Mouse (Mus musculus): Measurements from ENCODE around the gene Wwc2. TPM values are rescaled to one million over a fixed set of nuclear protein-coding genes. Genes with fewer than 3 reads are reported as not detected.

Wwc2 gene
- polyA plus RNA-seq, 1 experiment from 2014 or later = 11.9 TPM

DNA sequence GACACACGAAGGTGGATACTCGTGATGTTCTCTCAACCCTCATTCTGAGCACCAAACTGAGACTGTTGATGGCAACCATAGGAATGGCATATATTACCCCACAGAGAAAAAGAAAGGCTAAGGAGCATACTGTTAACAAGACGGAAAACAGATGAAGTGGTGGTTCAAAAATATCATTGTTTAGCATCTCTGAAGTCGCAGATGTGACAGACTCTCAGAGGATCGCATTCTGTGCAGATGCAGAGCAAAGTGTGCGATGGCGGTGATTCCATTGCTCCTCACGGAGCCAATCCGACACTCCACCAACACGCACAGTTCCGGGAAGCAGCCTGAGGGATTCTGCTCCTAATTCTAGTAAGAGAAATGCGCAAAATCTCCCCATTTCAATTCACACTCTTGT is 131.5 kb downstream of the Wwc2 start:
- H3K27ac ChIP-seq = no peak overlapping the region
- H3K4me1 ChIP-seq = no peaks in the 10 kb centered on the region
- no peak for ATAC-seq (ENCODE audit: insufficient number of reproducible peaks, low FRiP score, low TSS enrichment, low read depth)
- H3K9ac ChIP-seq = no peak overlapping the region
- no peak overlapping the region for H3K4me3 ChIP-seq
- H3K4me2 ChIP-seq = no peak overlapping the region
- no peaks in the 10 kb centered on the region for H3K27me3 ChIP-seq
- WGBS = 92% methylated on average over 12 of the region's 12 CpGs
- H3K36me3 ChIP-seq = peaks cover 77% of the 10 kb centered on the region
- no peaks in the 10 kb centered on the region for H3K9me3 ChIP-seq

DNA sequence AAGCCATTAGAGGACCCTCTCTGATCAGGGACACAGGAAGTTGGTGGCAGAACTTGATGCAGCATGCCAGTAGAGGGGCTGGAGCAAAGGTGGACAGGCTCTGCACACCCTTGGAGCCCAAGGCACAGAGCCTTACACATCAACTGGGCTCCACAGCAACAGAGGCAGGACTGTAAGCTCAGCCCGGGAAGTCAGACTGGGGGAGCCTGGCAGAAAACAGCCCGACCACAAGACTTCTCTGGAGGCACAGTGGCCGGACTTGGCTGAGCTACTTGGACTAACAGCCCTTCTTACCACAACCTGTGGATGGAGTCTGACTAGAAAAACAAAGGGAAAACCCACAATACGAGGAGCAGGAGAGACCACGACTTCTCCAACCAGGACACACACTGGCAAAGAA is 137.4 kb downstream of the Wwc2 start:
- Histone ChIP-seq H3K36me3 (peaks cover 44% of the 10 kb centered on the region), H3K27me3 (no peaks in the 10 kb centered on the region), H3K9me3 (no peaks in the 10 kb centered on the region), H3K4me2 (no peak overlapping the region), H3K4me3 (no peak overlapping the region), H3K9ac (no peak overlapping the region), H3K27ac (peak overlapping the region; percentile 85), H3K4me1 (peaks cover 24% of the 10 kb centered on the region)
- 70% methylated on average over 5 of the region's 5 CpGs for WGBS
- ATAC-seq (ENCODE audit: insufficient number of reproducible peaks, low FRiP score, low TSS enrichment, low read depth) = peak; percentile 65; the same call in 1 of the 2 replicates

DNA sequence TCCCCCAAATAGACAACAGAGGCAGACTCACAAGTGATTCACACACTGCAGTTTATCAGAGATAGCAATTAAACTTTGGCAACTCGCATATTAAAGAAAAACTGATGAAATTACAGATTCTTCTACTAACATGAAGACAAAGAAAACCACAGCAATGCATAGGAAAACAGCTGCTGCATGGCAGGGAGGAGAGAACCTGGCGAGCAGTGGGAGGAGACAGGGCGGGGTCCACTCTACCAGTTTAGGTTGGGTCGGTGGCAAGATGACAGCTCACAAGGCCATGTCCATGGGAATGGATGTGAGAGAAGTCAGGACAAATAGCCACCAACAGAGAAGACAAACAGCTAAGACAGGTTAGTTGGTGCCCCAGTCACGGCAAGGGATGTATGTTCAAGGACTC is 138.0 kb downstream of the Wwc2 start:
- Histone ChIP-seq H3K4me2 (peak overlapping the region; percentile 39; the same call in 1 of the 2 replicates), H3K27ac (peak overlapping the region; percentile 85), H3K9me3 (no peaks in the 10 kb centered on the region), H3K9ac (no peak overlapping the region), H3K4me3 (no peak overlapping the region), H3K4me1 (peaks cover 24% of the 10 kb centered on the region), H3K27me3 (no peaks in the 10 kb centered on the region), H3K36me3 (peaks cover 44% of the 10 kb centered on the region)
- WGBS = 77% methylated on average over 5 of the region's 5 CpGs
- no peak for ATAC-seq (ENCODE audit: insufficient number of reproducible peaks, low FRiP score, low TSS enrichment, low read depth)

DNA sequence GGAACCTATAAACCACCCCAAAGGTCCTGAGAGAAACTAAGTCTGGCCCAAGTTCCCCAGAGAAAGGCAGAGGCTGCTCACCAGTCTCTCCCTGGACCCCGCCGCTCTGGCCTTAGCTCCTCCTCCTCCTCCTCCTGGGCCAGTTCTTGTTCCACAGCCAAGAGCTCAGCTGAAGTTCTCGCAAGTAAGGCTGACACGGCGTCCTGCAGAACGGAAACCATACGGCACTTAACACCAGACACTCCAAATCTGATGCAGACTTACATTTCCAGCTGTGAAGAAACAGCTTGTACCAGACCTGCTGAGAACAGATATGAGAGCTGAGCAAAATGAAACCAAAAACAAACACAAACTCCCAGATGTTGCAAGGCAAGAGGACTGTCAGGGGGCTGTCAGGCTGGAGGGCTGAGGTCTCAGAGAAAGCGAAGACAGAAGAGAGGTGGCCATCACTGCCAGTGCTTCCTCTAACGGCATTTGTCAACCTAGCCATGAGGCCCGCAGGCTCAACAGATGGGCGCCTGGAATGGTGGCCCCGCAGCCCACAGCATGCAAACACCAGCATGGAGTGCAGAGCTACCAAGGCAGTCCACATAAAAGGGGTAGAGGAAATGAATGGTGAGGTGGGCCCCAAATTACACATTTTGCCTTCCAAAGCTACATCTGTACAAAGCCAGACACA is 138.8 kb downstream of the Wwc2 start:
- no peaks in the 10 kb centered on the region for H3K27me3 ChIP-seq
- no peaks in the 10 kb centered on the region for H3K9me3 ChIP-seq
- peaks cover 24% of the 10 kb centered on the region for H3K4me1 ChIP-seq
- peak overlapping the region; percentile 25 for H3K4me3 ChIP-seq
- H3K4me2 ChIP-seq = peak overlapping the region; percentile 39
- WGBS = 21% methylated on average over 12 of the region's 12 CpGs
- no peak overlapping the region for H3K9ac ChIP-seq
- peaks cover 48% of the 10 kb centered on the region for H3K36me3 ChIP-seq
- peak; percentile 41 for ATAC-seq (ENCODE audit: insufficient number of reproducible peaks, low FRiP score, low TSS enrichment, low read depth)
- H3K27ac ChIP-seq = peak overlapping the region; percentile 85

DNA sequence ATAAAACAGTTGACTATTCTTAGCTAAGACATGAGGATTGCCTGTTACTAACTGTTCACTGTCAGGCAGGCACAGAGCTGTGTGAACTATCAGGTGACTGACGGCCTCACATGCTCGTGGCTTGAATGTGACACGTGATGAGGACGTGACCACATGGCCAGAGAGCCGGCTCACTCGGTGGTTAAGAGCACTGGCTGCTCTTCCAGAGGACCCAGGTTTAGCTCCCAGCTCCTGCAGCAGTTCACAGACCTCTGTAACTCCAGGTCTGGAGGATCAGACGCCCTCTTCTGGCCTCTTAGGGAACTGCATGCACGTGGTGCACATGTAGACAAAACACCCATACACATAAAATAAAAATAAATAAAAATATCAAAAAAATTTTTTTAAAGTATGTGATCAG is 140.9 kb downstream of the Wwc2 start:
- H3K9ac ChIP-seq = no peak overlapping the region
- no peak overlapping the region for H3K4me2 ChIP-seq
- peaks cover 24% of the 10 kb centered on the region for H3K4me1 ChIP-seq
- H3K4me3 ChIP-seq = no peak overlapping the region
- H3K27ac ChIP-seq = no peak overlapping the region
- no peaks in the 10 kb centered on the region for H3K9me3 ChIP-seq
- H3K36me3 ChIP-seq = peaks cover 51% of the 10 kb centered on the region
- no peaks in the 10 kb centered on the region for H3K27me3 ChIP-seq
- ATAC-seq (ENCODE audit: insufficient number of reproducible peaks, low FRiP score, low TSS enrichment, low read depth) = no peak
- WGBS = 75% methylated on average over 8 of the region's 8 CpGs

DNA sequence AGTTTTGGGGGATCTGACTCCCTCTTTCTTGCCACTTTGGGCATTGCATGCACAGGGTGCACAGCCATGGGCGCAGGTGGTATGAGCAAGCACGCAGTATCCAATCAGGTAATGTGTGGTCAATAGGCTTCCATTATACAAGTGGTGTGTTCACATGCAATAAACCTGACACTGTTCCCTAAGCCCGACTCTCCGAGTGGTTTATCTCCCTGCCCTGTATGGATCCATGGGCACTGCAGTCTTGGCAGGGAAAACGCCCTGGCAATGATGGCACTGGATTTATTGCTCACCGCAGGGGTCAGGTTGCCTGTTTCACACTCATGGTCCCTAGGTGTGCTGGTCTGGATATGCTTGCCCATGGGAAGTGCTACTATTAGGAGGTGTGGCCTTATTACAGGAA is 142.8 kb downstream of the Wwc2 start:
- no peak for ATAC-seq (ENCODE audit: insufficient number of reproducible peaks, low FRiP score, low TSS enrichment, low read depth)
- no peak overlapping the region for H3K4me2 ChIP-seq
- no peaks in the 10 kb centered on the region for H3K27me3 ChIP-seq
- H3K9ac ChIP-seq = no peak overlapping the region
- H3K4me3 ChIP-seq = no peak overlapping the region
- peaks cover 16% of the 10 kb centered on the region for H3K4me1 ChIP-seq
- H3K9me3 ChIP-seq = no peaks in the 10 kb centered on the region
- WGBS = 92% methylated on average over 6 of the region's 6 CpGs
- no peak overlapping the region for H3K27ac ChIP-seq
- peaks cover 60% of the 10 kb centered on the region for H3K36me3 ChIP-seq

DNA sequence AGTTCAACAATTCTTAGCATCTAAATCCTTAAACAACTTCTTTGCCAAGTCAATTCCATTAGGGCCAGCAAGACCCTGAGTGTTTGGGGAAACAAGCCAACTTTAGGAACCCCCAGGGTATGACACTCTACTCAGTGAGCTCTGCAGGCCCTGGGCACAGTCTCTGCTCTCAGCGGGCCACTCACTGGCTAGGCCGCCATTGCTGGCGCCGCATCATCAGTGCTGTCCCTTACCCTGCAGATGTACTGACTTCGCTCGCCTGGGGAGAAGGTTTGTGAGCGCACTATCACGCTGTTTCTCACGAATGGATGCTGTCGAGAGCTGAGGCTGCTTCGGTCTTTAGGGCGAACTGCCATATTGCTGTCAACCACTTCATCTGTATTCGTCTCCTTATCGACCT is 143.6 kb downstream of the Wwc2 start:
- H3K9me3 ChIP-seq = no peaks in the 10 kb centered on the region
- peaks cover 68% of the 10 kb centered on the region for H3K36me3 ChIP-seq
- WGBS = 94% methylated on average over 14 of the region's 14 CpGs
- H3K9ac ChIP-seq = no peak overlapping the region
- no peak for ATAC-seq (ENCODE audit: insufficient number of reproducible peaks, low FRiP score, low TSS enrichment, low read depth)
- no peak overlapping the region for H3K4me3 ChIP-seq
- H3K4me2 ChIP-seq = no peak overlapping the region
- no peak overlapping the region for H3K27ac ChIP-seq
- no peaks in the 10 kb centered on the region for H3K27me3 ChIP-seq
- peaks cover 8% of the 10 kb centered on the region for H3K4me1 ChIP-seq

DNA sequence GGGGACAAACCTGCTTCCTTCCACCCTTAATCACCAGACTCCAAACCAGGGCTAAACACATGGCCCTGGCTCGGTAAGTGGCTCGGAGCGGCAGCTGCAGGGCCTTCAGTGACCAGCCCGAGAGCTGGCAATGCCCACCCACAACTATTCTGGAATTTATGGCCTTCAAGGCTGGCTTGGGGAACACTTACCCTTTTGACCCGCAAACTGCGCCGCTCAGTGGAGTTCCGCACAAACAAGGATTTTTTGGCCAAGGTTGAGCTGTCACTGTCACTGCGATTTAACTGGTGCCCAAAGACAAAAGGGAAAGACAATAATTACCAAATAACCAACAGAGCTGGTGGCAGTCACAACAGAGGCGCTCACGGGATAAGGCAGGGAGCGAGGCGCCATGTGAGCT is 144.8 kb downstream of the Wwc2 start:
- Histone ChIP-seq H3K4me2 (no peak overlapping the region), H3K9me3 (no peaks in the 10 kb centered on the region), H3K27me3 (no peaks in the 10 kb centered on the region), H3K36me3 (peaks cover 75% of the 10 kb centered on the region), H3K4me3 (no peak overlapping the region), H3K9ac (no peak overlapping the region), H3K27ac (no peak overlapping the region), H3K4me1 (no peaks in the 10 kb centered on the region)
- WGBS = 66% methylated on average over 13 of the region's 13 CpGs
- no peak for ATAC-seq (ENCODE audit: insufficient number of reproducible peaks, low FRiP score, low TSS enrichment, low read depth)

DNA sequence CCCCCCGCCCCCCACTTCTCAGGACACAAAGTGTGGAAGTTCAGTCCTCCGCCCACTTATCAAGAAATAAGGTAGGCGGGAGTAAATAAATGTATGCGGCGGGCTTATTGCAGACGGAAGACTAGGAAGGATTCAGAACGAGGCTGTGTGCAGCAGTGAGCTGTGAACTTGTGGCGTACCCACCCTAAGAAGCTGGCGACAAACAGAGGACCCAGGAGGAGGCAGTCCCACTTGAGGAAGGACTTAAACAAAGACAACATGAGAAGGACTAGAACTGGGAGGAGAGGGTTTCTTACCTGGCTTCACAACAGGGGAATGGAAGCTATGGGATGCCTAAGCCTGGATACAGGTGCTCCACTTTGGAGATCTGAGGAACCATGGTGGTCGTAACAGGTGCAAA is 147.1 kb downstream of the Wwc2 start:
- Histone ChIP-seq H3K4me2 (no peak overlapping the region), H3K4me3 (no peak overlapping the region), H3K27me3 (no peaks in the 10 kb centered on the region), H3K27ac (no peak overlapping the region), H3K9me3 (no peaks in the 10 kb centered on the region), H3K36me3 (peaks cover 77% of the 10 kb centered on the region), H3K9ac (no peak overlapping the region), H3K4me1 (no peaks in the 10 kb centered on the region)
- 95% methylated on average over 10 of the region's 10 CpGs for WGBS
- no peak for ATAC-seq (ENCODE audit: insufficient number of reproducible peaks, low FRiP score, low TSS enrichment, low read depth)

DNA sequence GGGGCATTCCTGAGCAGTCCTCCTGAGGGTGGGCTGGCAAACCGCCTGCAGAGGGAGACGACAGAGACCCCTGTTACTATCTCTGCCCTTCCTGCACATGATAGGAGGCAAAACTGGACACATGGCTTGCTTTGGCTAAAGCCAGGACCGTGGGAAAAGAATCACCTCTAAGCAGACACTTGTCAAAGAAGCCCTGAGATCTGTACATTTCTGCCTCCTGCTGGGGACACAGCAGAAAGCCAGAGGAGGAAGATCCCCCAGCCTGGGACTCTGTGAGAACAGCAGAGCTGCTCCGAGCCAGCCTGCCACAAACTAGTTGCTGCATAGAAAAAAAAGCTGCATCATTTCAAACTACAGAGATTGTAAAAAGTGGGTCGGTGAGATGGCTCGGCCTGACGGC is 147.7 kb downstream of the Wwc2 start:
- no peak for ATAC-seq (ENCODE audit: insufficient number of reproducible peaks, low FRiP score, low TSS enrichment, low read depth)
- no peaks in the 10 kb centered on the region for H3K27me3 ChIP-seq

DNA sequence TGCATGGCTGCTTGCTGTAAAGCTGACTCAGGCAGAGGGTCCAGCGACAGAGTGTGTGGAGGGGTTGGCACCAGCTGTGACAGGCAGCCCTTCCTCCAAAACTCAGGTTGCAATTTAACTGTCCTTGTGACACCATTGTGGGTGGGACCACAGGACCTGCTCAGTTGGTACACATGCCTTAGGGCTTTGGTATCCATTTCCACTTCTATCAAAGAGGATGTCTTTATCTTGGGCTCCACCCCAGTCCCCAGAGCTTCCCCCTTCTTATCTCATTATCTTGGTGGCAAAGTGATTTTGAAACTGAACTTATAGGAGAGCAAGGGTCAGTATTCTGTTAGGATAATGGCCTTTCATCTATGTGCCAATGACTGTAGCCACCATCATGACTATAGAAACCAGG is 156.8 kb downstream of the Wwc2 start:
- Histone ChIP-seq H3K4me1 (peaks cover 15% of the 10 kb centered on the region; the same call in 1 of the 2 replicates), H3K27me3 (no peaks in the 10 kb centered on the region), H3K4me3 (no peak overlapping the region), H3K27ac (no peak overlapping the region), H3K9ac (no peak overlapping the region), H3K4me2 (no peak overlapping the region), H3K36me3 (peaks cover 37% of the 10 kb centered on the region), H3K9me3 (no peaks in the 10 kb centered on the region)
- WGBS = 56% methylated on average over 1 of the region's 1 CpGs
- no peak for ATAC-seq (ENCODE audit: insufficient number of reproducible peaks, low FRiP score, low TSS enrichment, low read depth)

More for the DNA sequence above, 147.7 kb downstream of the Wwc2 start:
- H3K9ac ChIP-seq = no peak overlapping the region
- H3K4me3 ChIP-seq = no peak overlapping the region
- no peaks in the 10 kb centered on the region for H3K9me3 ChIP-seq
- 83% methylated on average over 7 of the region's 7 CpGs for WGBS
- H3K27ac ChIP-seq = no peak overlapping the region
- peaks cover 71% of the 10 kb centered on the region for H3K36me3 ChIP-seq
- no peaks in the 10 kb centered on the region for H3K4me1 ChIP-seq
- no peak overlapping the region for H3K4me2 ChIP-seq

DNA sequence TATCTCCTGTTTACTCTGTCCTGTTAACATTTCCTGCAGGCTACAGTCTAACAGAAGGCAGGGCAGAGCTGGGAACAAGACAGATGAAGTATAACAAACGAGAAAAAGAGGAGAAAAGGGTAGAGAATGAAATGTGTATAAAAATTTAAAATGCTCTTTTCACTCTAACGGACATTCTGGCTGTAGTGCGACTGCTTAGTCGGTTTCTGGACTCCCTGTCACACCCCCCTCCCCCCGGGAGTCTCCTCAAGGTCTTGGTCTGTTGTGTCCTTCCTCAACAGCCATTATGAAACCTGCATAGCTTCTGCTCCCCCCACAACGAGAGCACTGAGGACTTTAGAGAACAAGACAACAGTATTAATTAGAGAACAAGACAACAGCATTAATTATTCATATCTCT is 158.1 kb downstream of the Wwc2 start:
- H3K27ac ChIP-seq = no peak overlapping the region
- ATAC-seq (ENCODE audit: insufficient number of reproducible peaks, low FRiP score, low TSS enrichment, low read depth) = no peak
- H3K4me3 ChIP-seq = no peak overlapping the region
- H3K36me3 ChIP-seq = peaks cover 45% of the 10 kb centered on the region
- no peaks in the 10 kb centered on the region for H3K9me3 ChIP-seq
- peaks cover 15% of the 10 kb centered on the region; the same call in 1 of the 2 replicates for H3K4me1 ChIP-seq
- WGBS = 85% methylated on average over 6 of the region's 6 CpGs
- no peak overlapping the region for H3K9ac ChIP-seq
- H3K27me3 ChIP-seq = no peaks in the 10 kb centered on the region
- no peak overlapping the region for H3K4me2 ChIP-seq

DNA sequence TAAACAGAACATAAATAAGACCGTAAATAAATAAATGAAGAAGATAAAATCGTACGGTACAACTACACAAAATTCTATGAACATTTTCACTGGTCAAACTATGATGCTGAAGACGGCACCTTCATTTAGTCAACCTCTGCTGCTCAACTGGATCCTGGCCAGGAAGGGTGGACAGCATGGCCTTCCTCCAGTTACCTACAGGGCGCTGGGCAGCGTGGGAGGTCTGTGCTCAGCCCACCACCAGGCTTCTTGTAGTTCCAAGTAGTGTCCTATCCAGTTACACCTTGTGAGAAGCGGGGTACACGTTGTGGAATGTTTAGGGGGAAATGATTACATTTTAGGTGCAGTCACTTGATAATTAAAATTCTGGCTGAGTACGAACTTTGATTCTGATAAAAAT is 163.8 kb downstream of the Wwc2 start:
- H3K36me3 ChIP-seq = peaks cover 40% of the 10 kb centered on the region
- no peak overlapping the region for H3K9ac ChIP-seq
- H3K27me3 ChIP-seq = no peaks in the 10 kb centered on the region
- peaks cover 3% of the 10 kb centered on the region for H3K4me1 ChIP-seq
- no peak overlapping the region for H3K27ac ChIP-seq
- no peaks in the 10 kb centered on the region for H3K9me3 ChIP-seq
- ATAC-seq (ENCODE audit: insufficient number of reproducible peaks, low FRiP score, low TSS enrichment, low read depth) = no peak
- no peak overlapping the region for H3K4me2 ChIP-seq
- H3K4me3 ChIP-seq = no peak overlapping the region
- WGBS = 80% methylated on average over 9 of the region's 9 CpGs

Measured in limb, embryonic 15.5 days (tissue).